Mouse (Mus musculus) G1E (cell line): ENCODE results near the gene Medag. TPM values are rescaled to one million over a fixed set of nuclear protein-coding genes. Genes with fewer than 3 reads are reported as not detected.

ENCODE experiments used
- ATAC-seq: 2 replicates; pipeline ENCODE4 v1.8.0; 2016; ENCODE audit warnings: mild to moderate bottlenecking; ENCODE audit not compliant: insufficient number of reproducible peaks, poor library complexity, low FRiP score, severe bottlenecking; ENCODE audit errors: extremely low read depth
- DNase-seq: peaks from one replicate; pipeline ENCODE4 v3.0.0; 2012; ENCODE audit warnings: low spot score
- H3K27me3 ChIP-seq: 2 replicates; pipeline ENCODE4 v1.6.1; 2012; ENCODE audit warnings: mild to moderate bottlenecking, low read length, inconsistent platforms; ENCODE audit not compliant: insufficient read depth
- H3K36me3 ChIP-seq: replicated peaks from 2 replicates; pipeline ENCODE3; 2012; ENCODE audit warnings: mild to moderate bottlenecking, inconsistent platforms
- H3K4me1 ChIP-seq: 2 replicates; pipeline ENCODE4 v1.6.1; 2012; ENCODE audit warnings: low read depth, low read length, inconsistent platforms, mixed read lengths; ENCODE audit not compliant: insufficient read depth
- H3K4me3 ChIP-seq: 2 replicates; pipeline ENCODE4 v1.5.1; 2012; ENCODE audit warnings: low read depth, mild to moderate bottlenecking, inconsistent platforms, low read length, moderate library complexity, mixed read lengths
- H3K9me3 ChIP-seq: replicated peaks from 2 replicates; pipeline ENCODE4 v1.6.1; 2012; ENCODE audit warnings: inconsistent platforms
- CTCF ChIP-seq: IDR thresholded peaks from 2 replicates; pipeline ENCODE4 v1.5.1; 2012; ENCODE audit warnings: low read depth, low read length, inconsistent platforms, mixed read lengths
- GATA1 ChIP-seq: IDR thresholded peaks from 2 replicates; pipeline ENCODE4 v1.6.1; 2012; ENCODE audit warnings: borderline replicate concordance, low read length, inconsistent platforms, mixed read lengths
- GATA2 ChIP-seq: IDR thresholded peaks from 2 replicates; pipeline ENCODE4 v1.6.1; 2012; ENCODE audit warnings: low read depth, low read length, inconsistent platforms, borderline replicate concordance
- POLR2AphosphoS5 ChIP-seq: IDR thresholded peaks from 2 replicates; pipeline ENCODE4 v1.6.1; 2012; ENCODE audit warnings: low read depth, low read length, inconsistent platforms; ENCODE audit not compliant: insufficient replicate concordance
- TAL1 ChIP-seq: conservative IDR thresholded peaks from 2 replicates; pipeline ENCODE4 v1.6.1; 2012; ENCODE audit warnings: low read depth, low read length, inconsistent platforms, mixed read lengths
- polyA plus RNA-seq: library from polyadenylated mRNA; stranded (reverse); fragments of >175 nt; gene quantifications from 2 replicates; pipeline ENCODE4 v1.2.3, GENCODE M21; 2012
- total RNA-seq, 2 experiments: library from RNA; stranded (forward) in 1 of 2; stranded (reverse) in 1 of 2; fragments of 200-1000 nt in 1 of 2; fragments of >200 nt in 1 of 2; fragmentation: Nextera tagmentation in 1 of 2; gene quantifications; 2 replicates each; pipeline ENCODE4 v1.2.3; 2014 to 2017

Gene Medag
- total and polyA plus RNA-seq, 3 experiments, result 0.11 TPM; not detected in 2

DNA sequence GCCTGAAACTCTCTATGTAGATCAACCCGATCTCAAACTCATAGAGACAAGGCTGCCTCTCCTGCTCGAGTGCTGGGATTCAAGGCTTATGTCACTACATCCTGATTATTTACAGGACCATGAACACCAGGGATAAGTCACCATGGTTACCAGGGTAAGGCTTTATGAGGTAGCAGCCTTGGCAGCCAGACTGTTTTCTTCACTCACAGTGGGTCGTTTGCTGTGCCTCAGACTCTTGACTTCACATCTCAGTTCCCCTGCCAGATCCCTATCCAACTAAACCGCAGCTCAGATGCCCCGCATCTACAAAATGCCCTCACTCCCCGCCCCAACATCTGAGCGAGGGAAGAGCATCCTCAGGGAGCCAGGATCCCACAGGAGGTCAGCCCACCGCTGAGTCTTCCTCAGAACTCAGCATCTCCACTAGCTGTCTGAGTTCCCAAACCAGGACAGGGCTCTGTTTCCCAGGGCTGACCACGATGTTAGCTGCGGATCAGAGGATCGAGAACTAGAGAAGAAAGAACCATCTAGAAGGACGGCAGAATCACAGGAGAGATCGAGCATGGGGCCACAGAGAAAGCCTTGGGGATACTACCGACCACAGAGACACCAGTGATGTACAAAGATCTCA, 30.2 kb downstream of the Medag start:
- no peak overlapping the region for H3K4me3 ChIP-seq
- ATAC-seq (no peak), DNase-seq (no peak)
- H3K27me3 ChIP-seq, result no peaks in the 10 kb centered on the region
- H3K36me3 ChIP-seq, result no peaks in the 10 kb centered on the region
- TF ChIP-seq POLR2AphosphoS5, result no peak
- no peak for TF ChIP-seq GATA2
- TF ChIP-seq GATA1, result no peak
- peaks cover 46% of the 10 kb centered on the region for H3K9me3 ChIP-seq
- H3K4me1 ChIP-seq, result no peaks in the 10 kb centered on the region

- H3K27me3 ChIP-seq, result no peaks in the 10 kb centered on the region
Measured at GRCm38 (mm10) chr5:149442277-149442660, 30.7 kb downstream of the Medag start.

GRCm38 (mm10) chr5:149444451-149444850, 32.9 kb downstream of the Medag start:
- no peak for ATAC-seq
- Histone ChIP-seq H3K27me3 (no peaks in the 10 kb centered on the region), H3K4me1 (no peaks in the 10 kb centered on the region), H3K36me3 (no peaks in the 10 kb centered on the region), H3K9me3 (peaks cover 49% of the 10 kb centered on the region), H3K4me3 (no peak overlapping the region)
- no peak for DNase-seq
- TF ChIP-seq GATA2 (no peak), TAL1 (no peak), POLR2AphosphoS5 (no peak), GATA1 (no peak), CTCF (no peak)

More at GRCm38 (mm10) chr5:149442277-149442660, 30.7 kb downstream of the Medag start:
- Histone ChIP-seq H3K36me3 (no peaks in the 10 kb centered on the region), H3K4me1 (no peaks in the 10 kb centered on the region), H3K4me3 (no peak overlapping the region), H3K9me3 (peaks cover 47% of the 10 kb centered on the region)
- DNase-seq (no peak), ATAC-seq (no peak)
- TF ChIP-seq GATA1 (no peak), POLR2AphosphoS5 (no peak), GATA2 (no peak), TAL1 (no peak), CTCF (no peak)

- Histone ChIP-seq H3K27me3 (no peaks in the 10 kb centered on the region), H3K36me3 (no peaks in the 10 kb centered on the region), H3K9me3 (peaks cover 34% of the 10 kb centered on the region), H3K4me3 (no peak overlapping the region), H3K4me1 (no peaks in the 10 kb centered on the region)
- TF ChIP-seq GATA2 (no peak), CTCF (no peak), GATA1 (no peak), TAL1 (no peak), POLR2AphosphoS5 (no peak)
- ATAC-seq (no peak), DNase-seq (no peak)
Measured at GRCm38 (mm10) chr5:149446495-149446894, 34.9 kb downstream of the Medag start.

GRCm38 (mm10) chr5:149447733-149448132, 36.2 kb downstream of the Medag start:
- no peak for ATAC-seq
- H3K27me3 ChIP-seq, result no peaks in the 10 kb centered on the region
- DNase-seq, result no peak
- H3K4me3 ChIP-seq, result no peak overlapping the region
- H3K9me3 ChIP-seq, result peaks cover 24% of the 10 kb centered on the region
- no peaks in the 10 kb centered on the region for H3K4me1 ChIP-seq
- no peaks in the 10 kb centered on the region for H3K36me3 ChIP-seq
- TF ChIP-seq GATA1 (no peak), TAL1 (no peak), POLR2AphosphoS5 (no peak), GATA2 (no peak), CTCF (no peak)

GRCm38 (mm10) chr5:149449406-149449805, 37.9 kb downstream of the Medag start:
- Histone ChIP-seq H3K4me3 (no peak overlapping the region), H3K4me1 (no peaks in the 10 kb centered on the region), H3K27me3 (no peaks in the 10 kb centered on the region), H3K36me3 (no peaks in the 10 kb centered on the region), H3K9me3 (peaks cover 20% of the 10 kb centered on the region)
- ATAC-seq, result no peak
- TF ChIP-seq TAL1, result no peak
- TF ChIP-seq POLR2AphosphoS5, result no peak
- no peak for TF ChIP-seq CTCF
- no peak for TF ChIP-seq GATA2
- no peak for TF ChIP-seq GATA1
- DNase-seq, result no peak
